ENCODE assay signal across 14 mouse cellular contexts in genomic region chr17:10054375-10054774, GRCm38 (mm10).
A peak's percentile ranks its signal among the peaks of the same experiment; 100 is the strongest.
DNase-seq lines count a peak whose midpoint lies in the region; ATAC-seq and TF ChIP-seq lines count a peak whose summit lies in the region.
"Had no signal": no experiment of that assay in that cellular context is flagged by ENCODE, and none has a peak within 500 bp of the region (broad histone marks: within the 10 kb centered on the region; RNA-seq: fewer than 3 reads in every experiment).

No protein-coding gene starts in this region.

- peaks cover 4% of the 10 kb centered on the region; the same call in 1 of the 2 replicates for H3K4me1 ChIP-seq in heart, embryonic 11.5 days (ENCODE audit: control insufficient read depth, insufficient read depth, low read length)
- no peaks in the 10 kb centered on the region for H3K4me1 ChIP-seq in lung, postnatal 0 days (ENCODE audit: insufficient read depth, low read depth, low read length)
- H3K4me1 ChIP-seq: forebrain, embryonic 10.5 days; hindbrain, embryonic 13.5 days; liver, embryonic 13.5 days; neural tube, embryonic 15.5 days had no signal

- no peak overlapping the region for H3K4me2 ChIP-seq in heart, embryonic 11.5 days
- no peak overlapping the region for H3K4me2 ChIP-seq in lung, postnatal 0 days (replicated peaks; ENCODE audit: low read depth, low read length)
- H3K4me2 ChIP-seq: hindbrain, embryonic 13.5 days; liver, embryonic 13.5 days; neural tube, embryonic 15.5 days had no signal

- no peak for TF ChIP-seq CTCF in lung, postnatal 0 days (IDR thresholded peaks at IDR 0.05)

- no peak for ATAC-seq in heart, embryonic 11.5 days (replicated peaks; ENCODE audit: insufficient number of reproducible peaks, low FRiP score, low TSS enrichment)
- ATAC-seq in lung, postnatal 0 days, result peak; percentile 46; the same call in 1 of the 2 replicates

- DNase-seq in heart, adult 11 months, result peak; percentile 93
- peak; percentile 31 for DNase-seq in MN1 (ENCODE audit: low spot score)
- DNase-seq in adrenal gland, postnatal 25 days, result peak; percentile 61
- peak; percentile 22 for DNase-seq in lung, postnatal 0 days (ENCODE audit: low spot score)
- DNase-seq in thymus, postnatal 14 days, result no peak
- DNase-seq in left cerebral cortex, postnatal 4 days, result no peak
- DNase-seq in right cerebral cortex, postnatal 25 days, result no peak
- DNase-seq: cerebellum, adult 8-10 months; kidney, adult 18-20 months; liver, embryonic 13.5 days had no signal

- H3K9ac ChIP-seq in heart, embryonic 11.5 days (ENCODE audit: low read depth, low read length), result no peak overlapping the region
- no peak overlapping the region for H3K9ac ChIP-seq in lung, postnatal 0 days (replicated peaks; ENCODE audit: low read depth)
- H3K9ac ChIP-seq: hindbrain, embryonic 13.5 days; liver, embryonic 13.5 days; neural tube, embryonic 15.5 days had no signal

- WGBS in heart, embryonic 11.5 days (ENCODE audit: insufficient replicate concordance), result 62% methylated on average over 5 of the region's 5 CpGs
- 72% methylated on average over 5 of the region's 5 CpGs for WGBS in lung, postnatal 0 days

- no peak for TF ChIP-seq EP300 in lung, postnatal 0 days (IDR thresholded peaks at IDR 0.05)

- intact Hi-C loops in left cerebral cortex, postnatal 4 days (cut with DNase I), result no loop called here

- no peaks in the 10 kb centered on the region for H3K27me3 ChIP-seq in heart, embryonic 11.5 days (ENCODE audit: control insufficient read depth, insufficient read depth, low read length)
- no peaks in the 10 kb centered on the region for H3K27me3 ChIP-seq in lung, postnatal 0 days (replicated peaks; ENCODE audit: insufficient read depth, low read length)
- H3K27me3 ChIP-seq: hindbrain, embryonic 13.5 days; liver, embryonic 13.5 days; neural tube, embryonic 15.5 days had no signal

- no peaks in the 10 kb centered on the region for H3K9me3 ChIP-seq in heart, embryonic 11.5 days (replicated peaks; ENCODE audit: control insufficient read depth, low read length)
- no peaks in the 10 kb centered on the region for H3K9me3 ChIP-seq in lung, postnatal 0 days (ENCODE audit: low read length)
- H3K9me3 ChIP-seq: forebrain, embryonic 10.5 days; hindbrain, embryonic 13.5 days; liver, embryonic 13.5 days; neural tube, embryonic 15.5 days had no signal

- no peak overlapping the region for H3K4me3 ChIP-seq in heart, embryonic 11.5 days (ENCODE audit: low read depth, low read length)
- no peak overlapping the region for H3K4me3 ChIP-seq in lung, postnatal 0 days (ENCODE audit: low read depth, low read length)
- H3K4me3 ChIP-seq: forebrain, embryonic 10.5 days; hindbrain, embryonic 13.5 days; liver, embryonic 13.5 days; neural tube, embryonic 15.5 days had no signal

- H3K27ac ChIP-seq in heart, embryonic 11.5 days (ENCODE audit: low read depth, low read length), result no peak overlapping the region
- no peak overlapping the region for H3K27ac ChIP-seq in lung, postnatal 0 days (ENCODE audit: low read length)
- H3K27ac ChIP-seq: forebrain, embryonic 10.5 days; hindbrain, embryonic 13.5 days; liver, embryonic 13.5 days; neural tube, embryonic 15.5 days had no signal

- no peaks in the 10 kb centered on the region for H3K36me3 ChIP-seq in heart, embryonic 11.5 days (ENCODE audit: control insufficient read depth, insufficient read depth, low read length)
- H3K36me3 ChIP-seq in lung, postnatal 0 days (ENCODE audit: insufficient read depth, low read length), result no peaks in the 10 kb centered on the region
- H3K36me3 ChIP-seq: forebrain, embryonic 10.5 days; hindbrain, embryonic 13.5 days; liver, embryonic 13.5 days; neural tube, embryonic 15.5 days had no signal

Comparison
In these comparisons a context has a peak if more than half of its experiments do, and no peak if none do; other contexts are left out.
1. DNase-seq: peak in heart, adult 11 months (single experiment), MN1 (single experiment), adrenal gland, postnatal 25 days (single experiment) and lung, postnatal 0 days (single experiment); none in thymus, postnatal 14 days (single experiment), left cerebral cortex, postnatal 4 days (single experiment) and right cerebral cortex, postnatal 25 days (single experiment).